Mouse (Mus musculus): ENCODE results near the gene Arhgef12.

DNA sequence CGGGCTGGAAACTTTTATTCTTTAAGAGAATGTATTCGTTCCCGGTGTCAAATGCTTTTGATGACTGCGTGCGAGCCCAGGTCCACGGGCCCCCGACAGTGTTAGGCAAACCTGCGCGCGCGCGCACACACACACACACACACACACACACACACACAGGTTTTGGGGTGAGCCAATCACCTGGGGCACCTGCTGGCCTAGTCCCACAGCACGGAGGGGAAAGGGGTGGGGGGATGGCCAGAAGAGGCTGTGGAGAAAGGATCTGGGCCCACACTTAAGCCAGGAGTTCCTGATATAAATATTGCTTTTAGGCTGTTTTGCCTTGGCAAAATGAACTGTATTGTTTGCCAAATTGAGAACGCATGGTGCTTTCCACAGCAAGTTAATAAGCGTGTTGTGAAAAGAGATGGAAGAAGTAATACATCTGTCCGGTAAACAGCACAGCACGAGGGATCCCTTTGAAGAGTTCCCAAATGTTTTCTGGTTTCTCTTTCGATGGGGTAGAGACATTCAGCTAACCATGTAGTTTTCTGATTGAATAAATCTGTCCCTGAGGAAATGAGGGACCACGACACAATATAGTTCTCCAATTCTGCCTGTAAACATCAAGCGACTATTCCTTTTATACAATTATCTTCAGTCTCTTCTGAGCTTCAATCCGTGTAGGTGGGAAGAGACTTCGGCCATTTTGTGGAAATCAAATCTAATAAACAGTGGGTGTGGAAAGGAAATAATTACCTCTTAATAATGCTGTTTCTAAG is 433 bp downstream of the Arhgef12 start:
- TF ChIP-seq CTCF (IDR thresholded peaks at IDR 0.05; ENCODE audit: borderline replicate concordance, insufficient read depth, low read length) (no peak), POLR2A (IDR thresholded peaks at IDR 0.05; ENCODE audit: low read depth, low read length) (no peak)
